In the genomic region with DNA sequence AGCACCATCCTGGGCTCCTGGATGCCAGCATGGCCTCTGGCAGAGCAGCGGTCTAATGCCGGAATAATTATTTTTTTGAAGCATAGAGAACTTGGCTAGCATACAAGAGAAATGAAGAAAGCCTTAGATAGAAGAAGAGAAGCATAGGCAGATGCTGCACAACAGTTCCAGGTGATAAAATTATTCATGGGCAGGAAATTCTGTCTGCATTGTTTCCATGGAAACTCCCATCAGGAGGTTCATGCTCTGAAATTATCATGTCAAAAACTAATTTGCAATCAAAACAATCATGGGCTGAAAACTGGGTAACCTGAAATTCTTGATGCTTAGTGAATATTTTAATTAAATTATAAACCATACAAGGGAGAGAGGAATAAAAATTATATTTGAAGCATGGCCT, we compare ENCODE assay signal across 22 mouse cellular contexts.
DNase-seq lines count a peak whose midpoint lies in the region; ATAC-seq and TF ChIP-seq lines count a peak whose summit lies in the region.
"Had no signal": no experiment of that assay in that cellular context is flagged by ENCODE, and none has a peak within 500 bp of the region (broad histone marks: within the 10 kb centered on the region; RNA-seq: fewer than 3 reads in every experiment).

No protein-coding gene starts in this region.

- peaks cover 5% of the 10 kb centered on the region; the same call in 1 of the 2 replicates for H3K4me1 ChIP-seq in hindbrain, embryonic 15.5 days (replicated peaks)
- H3K4me1 ChIP-seq in hindbrain, embryonic 11.5 days (replicated peaks; ENCODE audit: control insufficient read depth, insufficient read depth, low read length): no peaks in the 10 kb centered on the region
- H3K4me1 ChIP-seq in hindbrain, embryonic 16.5 days (ENCODE audit: control insufficient read depth, insufficient read depth, low read depth, low read length): no peaks in the 10 kb centered on the region
- H3K4me1 ChIP-seq in midbrain, postnatal 0 days (ENCODE audit: insufficient read depth, low read length): no peaks in the 10 kb centered on the region
- H3K4me1 ChIP-seq: embryonic facial prominence, embryonic 15.5 days; heart, embryonic 12.5 days; limb, embryonic 15.5 days had no signal

- H3K27me3 ChIP-seq in hindbrain, embryonic 15.5 days: no peaks in the 10 kb centered on the region
- H3K27me3 ChIP-seq in hindbrain, embryonic 11.5 days (ENCODE audit: control insufficient read depth, insufficient read depth, low read length): no peaks in the 10 kb centered on the region
- no peaks in the 10 kb centered on the region for H3K27me3 ChIP-seq in hindbrain, embryonic 16.5 days (replicated peaks; ENCODE audit: control insufficient read depth, insufficient read depth, low read length)
- no peaks in the 10 kb centered on the region for H3K27me3 ChIP-seq in midbrain, postnatal 0 days (ENCODE audit: insufficient read depth, low read length)
- H3K27me3 ChIP-seq: embryonic facial prominence, embryonic 15.5 days; heart, embryonic 12.5 days; limb, embryonic 15.5 days had no signal

- H3K4me2 ChIP-seq in hindbrain, embryonic 15.5 days: no peak overlapping the region
- H3K4me2 ChIP-seq in hindbrain, embryonic 11.5 days (replicated peaks; ENCODE audit: low read depth, low read length): no peak overlapping the region
- no peak overlapping the region for H3K4me2 ChIP-seq in hindbrain, embryonic 16.5 days (ENCODE audit: low read length)
- H3K4me2 ChIP-seq in midbrain, postnatal 0 days (ENCODE audit: low read depth, low read length, poor library complexity, severe bottlenecking): no peak overlapping the region
- H3K4me2 ChIP-seq: embryonic facial prominence, embryonic 15.5 days; heart, embryonic 12.5 days; limb, embryonic 15.5 days; lung, embryonic 14.5 days had no signal

- peak overlapping the region; percentile 32; the same call in 1 of the 2 replicates for H3K27ac ChIP-seq in hindbrain, embryonic 15.5 days (replicated peaks)
- no peak overlapping the region for H3K27ac ChIP-seq in hindbrain, embryonic 11.5 days (ENCODE audit: low read depth, low read length)
- 0 out of 2 replicates have a peak overlapping the region, but pooled peaks have one; percentile 12 for H3K27ac ChIP-seq in hindbrain, embryonic 16.5 days (ENCODE audit: low read depth, low read length)
- no peak overlapping the region for H3K27ac ChIP-seq in midbrain, postnatal 0 days (ENCODE audit: low read depth, low read length)
- H3K27ac ChIP-seq: embryonic facial prominence, embryonic 15.5 days; limb, embryonic 15.5 days; liver, embryonic 14.5 days had no signal

- no peaks in the 10 kb centered on the region for H3K36me3 ChIP-seq in hindbrain, embryonic 15.5 days
- no peaks in the 10 kb centered on the region for H3K36me3 ChIP-seq in hindbrain, embryonic 11.5 days (ENCODE audit: control insufficient read depth, insufficient read depth, low read length)
- H3K36me3 ChIP-seq in hindbrain, embryonic 16.5 days (ENCODE audit: control insufficient read depth, insufficient read depth, low read length): no peaks in the 10 kb centered on the region
- no peaks in the 10 kb centered on the region for H3K36me3 ChIP-seq in midbrain, postnatal 0 days (ENCODE audit: insufficient read depth, low read length)
- H3K36me3 ChIP-seq: embryonic facial prominence, embryonic 15.5 days; heart, embryonic 12.5 days; limb, embryonic 15.5 days had no signal

- H3K4me3 ChIP-seq in hindbrain, embryonic 15.5 days: no peak overlapping the region
- no peak overlapping the region for H3K4me3 ChIP-seq in hindbrain, embryonic 11.5 days (ENCODE audit: low read depth, low read length)
- H3K4me3 ChIP-seq in hindbrain, embryonic 16.5 days (ENCODE audit: low read length): no peak overlapping the region
- no peak overlapping the region for H3K4me3 ChIP-seq in midbrain, postnatal 0 days (ENCODE audit: low read depth, low read length)
- H3K4me3 ChIP-seq: embryonic facial prominence, embryonic 15.5 days; heart, embryonic 12.5 days; limb, embryonic 15.5 days had no signal

- no peak for TF ChIP-seq CTCF in midbrain, postnatal 0 days (IDR thresholded peaks at IDR 0.05)

- H3K9me3 ChIP-seq in hindbrain, embryonic 15.5 days: no peaks in the 10 kb centered on the region
- H3K9me3 ChIP-seq in hindbrain, embryonic 11.5 days (ENCODE audit: control insufficient read depth, low read length): no peaks in the 10 kb centered on the region
- no peaks in the 10 kb centered on the region for H3K9me3 ChIP-seq in hindbrain, embryonic 16.5 days (ENCODE audit: control insufficient read depth, low read length)
- no peaks in the 10 kb centered on the region for H3K9me3 ChIP-seq in midbrain, postnatal 0 days (ENCODE audit: low read length)
- H3K9me3 ChIP-seq: embryonic facial prominence, embryonic 15.5 days; heart, embryonic 12.5 days; limb, embryonic 15.5 days had no signal

- no peak overlapping the region for H3K9ac ChIP-seq in hindbrain, embryonic 15.5 days
- no peak overlapping the region for H3K9ac ChIP-seq in hindbrain, embryonic 11.5 days (ENCODE audit: low read depth, low read length)
- no peak overlapping the region for H3K9ac ChIP-seq in hindbrain, embryonic 16.5 days (ENCODE audit: low read depth, low read length)
- H3K9ac ChIP-seq in midbrain, postnatal 0 days (replicated peaks; ENCODE audit: low read length, poor library complexity, severe bottlenecking): no peak overlapping the region
- H3K9ac ChIP-seq: embryonic facial prominence, embryonic 15.5 days; heart, embryonic 12.5 days; limb, embryonic 15.5 days; liver, embryonic 14.5 days; lung, embryonic 14.5 days had no signal

- no peak for ATAC-seq in hindbrain, embryonic 15.5 days (ENCODE audit: low FRiP score, low read depth)
- ATAC-seq in hindbrain, embryonic 11.5 days (ENCODE audit: low FRiP score): no peak
- peak; percentile 39 for ATAC-seq in hindbrain, embryonic 16.5 days
- no peak for ATAC-seq in midbrain, postnatal 0 days (ENCODE audit: low FRiP score)

- DNase-seq in hindbrain, embryonic 11.5 days (ENCODE audit: low spot score): no peak
- peak; percentile 45 for DNase-seq in brain, embryonic 18.5 days (ENCODE audit: low read depth, low spot score)
- peak; percentile 62 for DNase-seq in midbrain, postnatal 0 days (ENCODE audit: low spot score)
- no peak for DNase-seq in frontal cortex, postnatal 10 days (ENCODE audit: low spot score in 2 of 2)
- DNase-seq in retina, embryonic 14.5 days (ENCODE audit: low spot score): no peak
- DNase-seq: adrenal gland, postnatal 14 days; cerebellum, adult 11 months; cerebellum, adult 9-11 months; gastrocnemius, postnatal 25 days; heart, adult 18-20 months; heart, postnatal 10 days; kidney, adult 11 months; left cerebral cortex, postnatal 4 days; lung, embryonic 14.5 days; right cerebral cortex, postnatal 4 days; thymus, postnatal 25 days had no signal

- 43% methylated on average over 2 of the region's 2 CpGs for WGBS in hindbrain, embryonic 15.5 days
- WGBS in hindbrain, embryonic 11.5 days: 90% methylated on average over 2 of the region's 2 CpGs
- 48% methylated on average over 2 of the region's 2 CpGs for WGBS in hindbrain, embryonic 16.5 days
- 65% methylated on average over 2 of the region's 2 CpGs for WGBS in midbrain, postnatal 0 days

Comparison
In these comparisons a context has a peak if more than half of its experiments do, and no peak if none do; other contexts are left out.
1. H3K27ac ChIP-seq: peak in hindbrain, embryonic 15.5 days (single experiment) and hindbrain, embryonic 16.5 days (single experiment); none in hindbrain, embryonic 11.5 days (single experiment) and midbrain, postnatal 0 days (single experiment).
2. DNase-seq: peak in brain, embryonic 18.5 days (single experiment) and midbrain, postnatal 0 days (single experiment); none in hindbrain, embryonic 11.5 days (single experiment), frontal cortex, postnatal 10 days (0 of 2) and retina, embryonic 14.5 days (single experiment).